8 mouse cellular contexts compared by ENCODE assay signal in genomic region chr4:106560846-106561781, GRCm38 (mm10). TPM values are rescaled to one million over a fixed set of nuclear protein-coding genes. Genes with fewer than 3 reads are reported as not detected.
DNase-seq lines count a peak whose midpoint lies in the region; ATAC-seq lines count a peak whose summit lies in the region.

Dhcr24 (plus strand) TSS chr4:106561038.

- peak within 1 kb of the TSS; percentile 86 for H3K9ac ChIP-seq in hindbrain, embryonic 12.5 days

- H3K27ac ChIP-seq in hindbrain, embryonic 12.5 days: peak within 1 kb of the TSS; percentile 93

- peak; percentile 96 for DNase-seq in Muller cell, postnatal 12 days (ENCODE audit: inconsistent ontology term)
- peak; percentile 93 for DNase-seq in cerebellum, adult 9-11 months
- peak; percentile 92 to 97 for DNase-seq in frontal cortex, postnatal 10 days (ENCODE audit: low spot score in 2 of 2)
- peak; percentile 94 to 97 for DNase-seq in layer of hippocampus, postnatal 14 days (ENCODE audit: low spot score in 2 of 2)
- peak; percentile 92 for DNase-seq in lung, postnatal 14 days
- DNase-seq in retina, adult 2 months (ENCODE audit: low read depth, low spot score): peak; percentile 61
- DNase-seq in thymus, postnatal 36 days: peak; percentile 91 to 94

- peaks cover 26% of the 10 kb centered on the region for H3K36me3 ChIP-seq in hindbrain, embryonic 12.5 days

- H3K27me3 ChIP-seq in hindbrain, embryonic 12.5 days: no peaks in the 10 kb centered on the region

- H3K4me3 ChIP-seq in hindbrain, embryonic 12.5 days: peak within 1 kb of the TSS; percentile 87

- H3K4me2 ChIP-seq in hindbrain, embryonic 12.5 days (replicated peaks): peak within 1 kb of the TSS; percentile 74

- under 1% methylated on average over 88 of the region's 89 CpGs for WGBS in hindbrain, embryonic 12.5 days

- no peaks in the 10 kb centered on the region for H3K9me3 ChIP-seq in hindbrain, embryonic 12.5 days (replicated peaks)

- ATAC-seq in hindbrain, embryonic 12.5 days (ENCODE audit: low FRiP score): peak; percentile 99

- H3K4me1 ChIP-seq in hindbrain, embryonic 12.5 days: peaks cover 33% of the 10 kb centered on the region

RNA-seq across cellular contexts. Expression of gene Dhcr24, which starts in this region (rescaled TPM):
- polyA plus RNA-seq in hindbrain, embryonic 12.5 days (2016; fragmentation: Nextera tagmentation; extraction: Ambion mirVana): 6.9 and 7.3 TPM in 2 replicates
- 100 to 1,000 TPM in 1 of 2 experiments, 10 to 100 TPM in 1; 93.8 to 106 TPM for total RNA-seq in layer of hippocampus, postnatal 14 days (2021)

Comparison
In these comparisons a context has a peak if more than half of its experiments do, and no peak if none do; other contexts are left out.
1. Peak in every context shown above with its lines: DNase-seq, ATAC-seq, H3K4me3 ChIP-seq and H3K27ac ChIP-seq.